Mouse (Mus musculus) kidney, postnatal 4 days (tissue): Measurements from ENCODE around the gene Noto.
"Not testable (repeated sequence)": the region's sequence is repeated elsewhere in the genome, so short reads cannot be mapped to it uniquely, and the experiment has no call there.

Experiments used
- DNase-seq, 2 experiments: peaks; one replicate each; pipeline ENCODE4 v3.0.0; 2021; ENCODE audit warnings: mixed read lengths in 2 of 2

Gene Noto

DNA sequence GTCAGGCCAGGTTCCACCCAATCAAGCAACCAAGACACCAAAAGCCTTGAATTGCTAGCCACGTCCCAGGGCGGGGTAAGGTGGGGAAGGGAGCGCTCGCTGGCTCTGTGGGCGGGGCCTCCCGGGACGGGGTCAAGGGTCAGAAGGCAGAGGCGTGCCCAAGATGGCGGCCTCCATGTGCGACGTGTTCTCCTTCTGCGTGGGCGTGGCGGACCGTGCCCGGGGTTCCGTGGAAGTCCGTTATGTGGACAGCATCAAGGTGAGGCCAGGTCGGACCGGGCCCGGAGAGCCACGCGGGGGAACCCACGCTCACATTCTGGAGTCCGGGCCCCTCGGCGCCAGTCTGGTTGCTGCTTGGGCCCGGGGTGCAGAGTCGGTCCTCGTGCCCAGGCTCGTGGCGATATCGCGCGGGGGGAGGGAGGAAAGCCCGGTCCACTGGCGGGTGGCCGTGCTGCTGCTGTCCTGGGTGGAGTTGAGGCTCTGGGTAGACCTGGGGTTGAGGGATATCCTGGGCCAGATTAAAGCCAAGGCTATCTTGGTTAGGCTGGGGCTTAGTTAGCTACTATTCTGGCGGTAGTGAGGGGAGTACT, 8.3 kb downstream of the Noto start, which contains the start of gene Smyd5:
Gene Smyd5, plus strand, starts transcription at position 148 of the 590 bp plus-strand sequence.
- peak; percentile 94 to 95 for DNase-seq

DNA sequence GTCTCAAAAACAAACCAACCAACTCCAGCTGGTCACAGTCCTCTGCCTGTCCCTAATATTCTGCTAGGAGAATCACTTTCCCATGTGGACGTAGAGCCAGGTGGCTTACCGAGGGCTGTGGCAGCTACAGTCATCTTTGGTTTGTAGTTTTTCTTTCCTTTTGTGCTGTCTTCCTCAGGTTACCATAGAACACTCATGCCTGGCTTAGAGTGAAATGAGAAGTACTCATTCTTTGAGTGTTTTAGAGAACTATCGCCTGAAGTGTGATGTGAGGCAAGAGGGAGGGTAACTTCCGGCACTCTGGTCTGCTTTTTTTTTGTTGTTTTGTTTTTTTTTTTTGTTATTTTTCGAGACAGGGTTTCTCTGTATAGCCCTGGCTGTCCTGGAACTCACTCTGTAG, 10.2 kb downstream of the Noto start:
- no peak for DNase-seq

DNA sequence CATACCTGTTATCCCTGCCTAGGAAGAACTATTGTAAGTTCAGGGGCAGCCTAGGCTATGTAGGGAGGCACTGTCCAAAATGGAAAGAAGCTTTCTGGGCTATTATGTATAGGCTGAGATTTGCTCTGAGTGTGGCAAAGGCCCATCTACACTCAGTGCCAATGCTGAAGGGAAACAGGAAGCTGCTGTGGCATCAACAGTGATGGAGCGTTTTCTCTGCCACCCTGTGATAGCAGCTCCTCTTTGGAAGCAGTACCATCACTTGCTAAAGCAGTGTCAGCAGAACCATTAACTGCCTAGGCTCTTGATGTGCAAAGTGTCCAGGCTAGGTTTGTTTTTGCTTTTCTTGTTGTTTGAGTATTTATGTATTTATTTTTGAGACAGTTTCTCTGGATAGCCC, 12.5 kb downstream of the Noto start:
- DNase-seq = no peak

DNA sequence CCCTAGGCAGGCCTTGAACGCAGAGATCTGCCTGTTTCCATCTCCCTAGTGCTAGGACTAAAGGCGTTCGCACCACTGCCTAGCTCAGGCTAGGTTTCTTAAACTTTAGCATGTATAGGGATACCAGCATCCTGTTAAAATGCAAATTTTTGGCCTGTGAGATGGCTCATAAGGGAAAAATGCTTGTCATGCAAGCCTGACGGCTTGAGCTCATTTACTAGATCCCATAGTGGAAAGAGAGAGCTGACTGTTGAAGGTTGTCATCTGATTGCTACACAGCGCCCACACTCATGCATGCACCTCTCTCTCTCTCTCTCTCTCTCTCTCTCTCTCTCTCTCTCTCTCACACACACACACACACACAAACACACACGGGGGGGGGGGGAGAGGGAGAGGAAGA, 12.9 kb downstream of the Noto start:
- no peak for DNase-seq

DNA sequence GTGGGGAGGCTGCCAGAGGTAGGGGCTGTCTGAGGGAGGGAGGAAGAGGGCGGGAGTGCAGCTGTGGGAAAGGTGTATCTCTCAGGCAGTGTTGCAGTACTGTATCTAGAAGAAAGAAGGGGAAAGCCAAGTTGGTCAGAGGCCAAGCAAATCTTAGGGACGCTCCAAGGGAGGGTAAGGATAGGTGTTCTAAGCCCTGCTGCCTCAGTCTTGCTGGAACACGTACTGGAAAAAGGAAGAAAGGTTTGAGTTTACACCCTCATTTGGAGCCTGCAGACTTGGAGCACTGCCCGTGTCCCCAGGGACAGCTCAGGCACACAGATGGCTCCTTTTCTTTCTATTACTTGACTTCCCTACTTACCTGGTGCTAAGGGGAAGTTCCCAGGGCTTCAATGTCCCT, 17.5 kb downstream of the Noto start:
- DNase-seq = no peak

DNA sequence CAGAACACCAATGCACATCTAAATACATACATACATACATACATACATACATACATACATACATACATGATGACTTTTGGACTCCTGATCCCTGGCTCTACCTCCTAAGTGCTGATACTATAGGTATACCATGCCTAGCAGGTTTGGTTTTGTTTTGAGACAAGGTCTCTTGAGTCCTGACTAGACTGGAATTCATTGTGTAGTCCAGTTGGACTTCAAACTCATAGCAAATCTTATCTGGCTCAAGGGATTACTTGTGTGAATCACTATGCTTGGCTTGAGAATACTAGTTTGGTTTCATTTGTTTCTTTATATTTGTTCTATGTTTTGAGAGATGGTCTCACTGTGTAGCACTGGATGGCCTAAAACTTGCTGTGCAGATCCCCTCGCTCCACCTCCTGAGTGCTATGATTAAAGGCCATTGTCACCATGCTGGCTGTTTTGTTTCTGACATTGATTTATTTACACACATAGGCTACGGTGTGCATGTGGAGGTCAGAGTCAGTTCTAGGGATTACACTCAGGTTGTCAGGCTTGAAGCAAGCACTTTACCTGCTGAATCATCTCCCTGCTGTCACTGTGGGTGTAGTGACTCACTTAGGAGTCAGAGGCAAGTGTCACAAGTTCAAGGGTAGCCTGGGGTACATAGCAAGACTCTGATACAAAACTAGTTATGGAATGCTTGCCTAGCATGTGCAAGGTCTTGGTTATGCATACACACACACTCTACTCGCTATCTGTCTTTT, 20.0 kb downstream of the Noto start:
- no peak for DNase-seq

DNA sequence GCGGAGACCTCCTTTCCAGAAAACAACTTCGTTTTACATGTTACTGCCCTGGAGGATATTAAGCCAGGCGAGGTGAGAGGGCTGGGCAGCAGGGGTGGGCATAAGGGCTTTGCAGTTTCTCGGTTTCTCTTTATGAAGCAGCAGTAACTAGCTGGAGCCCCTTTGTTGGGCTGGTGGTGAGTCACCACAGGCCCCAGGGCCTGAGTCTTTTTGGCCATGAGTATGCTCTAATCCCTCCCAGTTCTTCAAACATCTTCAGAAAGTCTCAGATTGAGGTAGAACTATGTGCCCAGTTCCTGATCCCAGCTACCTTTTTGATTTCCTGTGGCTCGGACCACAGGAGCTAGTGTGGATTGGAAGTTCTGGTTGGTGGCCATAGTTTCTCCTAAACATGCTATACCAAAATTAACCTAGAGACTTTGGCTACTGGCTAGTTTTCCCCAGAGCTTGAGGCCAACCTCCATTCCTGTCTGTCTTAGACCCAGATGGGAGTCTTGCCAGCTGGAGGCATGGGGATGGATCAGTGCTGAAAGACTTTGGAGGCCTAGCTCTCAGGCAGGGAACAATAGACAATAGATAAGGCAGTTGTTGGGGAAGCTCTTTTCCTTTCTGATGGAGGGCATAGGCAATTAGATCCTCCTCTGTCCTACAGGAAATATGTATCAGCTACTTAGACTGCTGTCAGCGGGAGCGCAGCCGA, 20.7 kb downstream of the Noto start:
- DNase-seq = no peak

DNA sequence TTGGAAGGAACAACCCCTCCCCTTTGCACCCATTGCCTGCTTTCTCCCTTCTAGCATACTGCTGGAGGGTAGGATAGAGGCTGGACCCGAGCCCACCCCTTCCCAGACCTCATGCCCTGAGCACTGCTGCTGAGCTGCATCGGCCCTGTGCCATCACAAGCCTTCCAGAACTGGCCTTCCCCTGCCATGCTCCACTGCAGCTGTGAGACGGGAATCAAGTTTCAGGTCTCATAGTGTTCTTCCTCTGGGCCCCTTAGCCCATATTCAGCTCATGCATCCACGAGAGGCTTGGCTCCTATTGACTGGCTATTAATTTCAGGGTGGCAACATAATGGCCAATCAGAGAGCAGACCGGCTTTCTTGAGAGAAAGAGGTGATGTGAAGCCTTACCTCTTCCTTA, 21.6 kb downstream of the Noto start:
- DNase-seq = peak; percentile 16 to 43

DNA sequence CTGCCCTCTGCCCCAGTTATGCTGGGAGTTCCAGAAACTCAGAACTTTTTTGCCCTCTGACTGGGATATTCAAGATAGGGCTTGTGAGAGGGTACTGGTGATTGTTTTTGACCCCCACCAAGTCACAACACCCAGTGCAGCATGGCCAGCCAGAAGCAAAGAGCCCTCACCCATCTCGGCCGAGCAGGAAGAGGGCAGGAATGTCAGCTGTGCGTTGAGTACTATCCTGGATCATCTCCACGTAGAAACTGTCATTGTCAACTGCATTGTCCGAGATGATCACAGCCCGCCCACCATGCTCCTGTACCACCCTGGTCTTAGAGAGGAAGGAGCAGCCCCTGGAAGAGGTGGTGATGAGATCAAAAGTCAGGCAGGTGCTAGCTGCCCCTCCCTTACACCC, 23.7 kb downstream of the Noto start:
- DNase-seq = no peak

DNA sequence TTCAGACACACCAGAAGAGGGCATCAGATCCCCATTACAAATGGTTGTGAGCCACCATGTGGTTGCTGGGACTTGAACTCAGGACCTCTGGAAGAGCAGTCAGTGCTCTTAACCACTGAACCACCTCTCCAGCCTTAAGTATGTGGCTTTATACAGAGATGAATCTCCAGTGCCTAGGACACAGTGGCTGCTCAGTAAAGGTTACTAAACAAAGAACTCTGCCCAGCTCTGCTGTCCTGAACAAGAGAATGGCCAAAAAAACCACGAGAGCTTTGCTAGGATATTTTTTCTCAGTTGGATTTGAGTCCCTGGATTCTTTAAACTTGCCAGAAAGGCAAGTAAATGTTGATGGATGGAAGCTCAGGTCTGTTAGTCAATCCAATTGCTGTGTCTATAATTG, 26.5 kb downstream of the Noto start:
- DNase-seq = not testable (repeated sequence)

DNA sequence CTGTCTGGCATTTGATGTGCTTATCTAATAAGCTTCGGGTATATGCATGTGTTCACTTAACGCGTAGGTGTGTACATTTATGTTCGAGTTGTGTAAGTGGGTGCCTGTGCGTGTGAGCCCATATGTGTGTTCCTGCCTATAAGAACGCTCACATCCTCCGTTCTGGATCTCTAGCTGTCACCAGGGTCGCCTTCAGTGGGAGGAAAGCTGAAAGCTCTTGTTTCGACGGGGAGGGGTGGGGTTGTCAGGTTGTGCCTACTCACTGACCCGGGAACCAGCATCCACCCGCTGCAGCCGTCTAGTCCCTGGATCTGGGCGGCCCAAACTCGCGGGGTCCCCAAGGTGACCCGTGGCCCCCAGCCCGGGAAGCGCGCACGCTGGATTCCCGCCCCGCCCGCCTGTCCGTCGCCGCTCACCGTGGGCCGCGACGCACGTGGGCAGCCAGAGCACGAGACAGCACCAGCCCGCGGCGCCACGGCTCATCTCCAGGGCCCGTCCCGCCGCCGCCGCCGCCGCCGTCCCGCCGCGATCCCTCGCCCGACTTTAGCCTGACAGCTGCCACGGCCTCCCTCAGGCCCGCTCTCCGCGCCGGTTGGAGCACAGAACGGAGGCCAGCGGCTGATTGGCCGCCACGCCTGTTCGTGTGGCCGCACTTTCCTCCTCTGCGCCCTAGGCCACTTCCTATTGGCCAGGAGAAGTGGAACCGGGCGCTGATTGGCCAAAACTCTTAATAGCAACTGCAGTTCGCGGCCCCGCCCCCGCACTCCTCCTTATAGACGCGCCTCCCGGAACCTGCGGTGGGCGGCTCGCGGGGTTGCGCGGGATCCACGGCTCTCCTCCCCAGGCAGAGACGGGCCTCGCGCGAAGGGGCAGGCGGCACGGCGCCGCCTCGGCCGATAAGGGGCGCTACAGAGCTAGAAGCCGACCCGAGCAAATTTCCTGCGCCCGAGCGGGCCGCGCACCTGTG, 27.3 kb downstream of the Noto start, which contains the start of gene Cct7:
Gene Cct7, plus strand, starts transcription at position 818 of the 967 bp plus-strand sequence.
- peak; percentile 99 to 100 for DNase-seq

DNA sequence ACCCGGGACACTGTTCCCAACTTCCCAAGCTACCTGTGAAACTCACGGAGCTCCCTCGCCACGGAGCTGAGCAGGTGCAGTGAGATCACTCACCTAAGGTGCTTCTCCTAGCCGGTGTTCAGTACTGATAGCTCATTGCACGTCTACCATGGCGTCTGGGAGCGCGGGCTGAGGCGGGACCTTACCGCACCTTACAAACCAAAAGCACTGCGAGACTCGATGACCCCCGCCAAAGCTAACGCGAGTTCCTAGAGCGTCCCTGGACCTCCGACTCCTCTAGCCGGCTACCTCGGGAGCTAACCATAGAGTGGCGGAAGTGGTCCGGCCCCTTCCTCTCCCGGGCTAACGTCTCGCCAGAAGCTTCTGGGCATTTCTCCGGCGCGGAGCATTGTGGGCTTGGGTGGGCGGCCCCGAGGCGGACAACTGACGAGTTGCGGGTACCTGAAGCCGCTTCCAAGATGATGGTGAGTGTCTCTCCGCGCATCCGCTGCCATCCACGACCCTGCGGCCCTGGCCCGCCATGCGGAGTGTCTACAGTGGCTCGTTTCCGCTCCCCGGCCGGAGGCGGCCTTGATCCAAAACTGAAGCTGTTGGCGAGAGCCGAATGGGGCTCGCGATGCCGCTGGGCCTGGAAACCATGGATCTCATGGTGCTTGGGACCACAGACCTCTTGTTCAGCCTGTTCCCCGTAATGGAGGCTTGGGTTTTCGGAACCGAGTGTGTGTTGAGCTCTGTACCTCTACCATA, 28.2 kb downstream of the Noto start, which contains the start of gene Pradc1:
Gene Pradc1, minus strand, starts transcription at position 307 of the 747 bp plus-strand sequence.
- DNase-seq = peak; percentile 98 to 99

DNA sequence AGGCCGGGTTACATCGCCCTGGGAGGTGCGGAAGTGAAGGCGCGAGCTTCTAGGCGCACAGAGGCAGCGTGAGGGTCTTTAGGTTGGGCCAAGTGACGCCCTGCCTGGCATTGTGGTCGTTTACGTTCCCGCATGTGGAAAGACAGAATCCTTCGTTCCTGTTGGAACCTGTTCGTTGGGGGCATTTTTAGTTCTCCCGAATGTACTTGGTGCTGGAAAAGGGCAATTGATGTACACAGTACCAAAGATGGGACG, 28.7 kb downstream of the Noto start:
- DNase-seq = no peak

DNA sequence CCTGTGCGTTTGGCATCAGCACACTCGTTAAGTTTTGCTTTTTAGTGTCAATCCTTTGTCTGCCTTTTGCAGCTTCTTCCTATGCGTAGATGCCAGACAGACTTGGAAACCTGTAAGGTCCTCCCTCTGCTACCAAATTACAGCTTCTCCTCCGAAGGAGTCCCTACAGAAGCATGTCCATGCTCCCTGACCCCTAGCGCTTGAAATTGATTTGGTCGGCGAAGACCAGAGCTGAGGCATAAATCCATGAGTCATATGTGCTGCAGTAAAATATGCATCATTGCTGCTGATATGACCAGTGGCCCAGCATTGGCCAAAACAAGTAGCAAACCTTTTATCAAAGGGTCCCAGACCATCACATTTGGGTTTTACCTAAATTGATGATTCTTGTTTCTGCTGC, 29.1 kb downstream of the Noto start:
- peak in 1 of 2 experiments; percentile 24 for DNase-seq

DNA sequence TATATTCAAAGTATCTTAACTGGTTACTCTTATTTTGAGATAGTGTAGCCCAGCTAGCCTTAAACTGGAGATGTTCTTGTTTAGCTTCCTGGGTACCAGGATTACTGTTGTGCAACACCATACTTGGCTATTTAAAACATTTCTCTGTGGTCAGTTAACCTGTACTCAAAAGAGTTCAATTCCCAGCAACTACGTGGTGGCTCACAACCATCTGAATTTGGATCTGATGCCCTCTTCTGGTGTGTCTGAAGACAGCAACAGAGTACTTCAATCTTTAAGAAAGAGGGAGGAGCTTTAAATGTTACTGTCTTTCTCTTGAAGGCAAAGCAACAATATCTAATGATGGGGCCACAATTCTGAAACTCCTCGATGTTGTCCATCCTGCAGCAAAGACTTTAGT, 35.9 kb downstream of the Noto start:
- DNase-seq = no peak

DNA sequence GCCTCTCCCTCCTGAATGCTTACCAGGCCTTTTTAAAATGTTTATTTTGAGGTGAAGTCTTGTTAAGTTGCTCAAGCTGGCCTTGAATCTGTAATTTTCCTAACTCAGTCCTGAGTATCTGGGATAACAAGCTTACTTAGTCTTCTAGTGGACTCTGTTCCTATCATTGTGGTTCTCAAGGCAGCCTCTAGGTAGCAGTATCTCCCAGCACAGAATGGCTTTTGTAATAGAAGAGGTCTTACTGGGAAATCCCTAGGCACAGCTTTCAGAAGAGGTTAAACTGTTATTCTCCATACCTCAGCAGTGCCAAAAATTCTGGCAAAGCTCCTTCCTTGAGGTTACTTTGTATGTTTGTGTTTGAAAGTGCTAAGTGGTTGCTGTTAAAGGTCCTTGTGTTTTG, 41.7 kb downstream of the Noto start:
- no peak for DNase-seq

DNA sequence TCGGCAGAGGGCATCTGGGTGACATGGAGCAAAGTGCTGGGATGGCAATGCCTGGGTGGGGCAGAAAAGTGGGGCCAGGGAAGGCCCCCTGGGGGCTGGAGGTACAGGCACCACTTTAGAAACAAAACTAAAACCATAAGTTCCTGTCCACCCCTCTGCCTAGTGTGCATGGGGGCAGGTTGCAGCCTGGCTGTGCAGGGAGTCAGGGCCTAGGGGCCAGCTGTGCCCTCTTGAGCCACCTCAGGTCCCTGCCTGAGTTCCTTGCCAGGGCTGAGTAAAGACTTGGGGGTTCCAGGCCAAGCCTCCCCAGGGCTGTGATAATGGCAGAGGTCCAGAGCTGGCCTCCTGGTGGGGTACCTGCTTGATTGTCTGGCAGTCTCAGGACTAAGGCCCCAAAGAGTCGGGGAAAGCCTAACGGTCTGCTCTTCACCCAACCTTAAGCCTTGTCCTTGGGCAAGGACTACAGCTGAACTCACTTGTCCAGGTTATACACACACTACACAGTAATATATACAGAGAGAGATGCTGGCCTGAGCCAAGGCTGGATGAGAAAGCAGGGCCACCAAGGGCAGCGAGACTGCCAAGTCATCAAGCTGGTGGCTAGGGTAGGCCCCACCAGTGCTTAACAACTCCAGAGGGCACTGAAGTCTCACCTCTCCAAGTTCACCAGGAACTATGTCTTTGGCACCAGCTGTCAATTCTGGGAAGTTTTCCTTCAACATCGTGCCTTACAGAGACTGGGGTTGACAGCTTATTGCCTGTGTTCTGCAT, 46.2 kb downstream of the Noto start:
- DNase-seq = no peak

DNA sequence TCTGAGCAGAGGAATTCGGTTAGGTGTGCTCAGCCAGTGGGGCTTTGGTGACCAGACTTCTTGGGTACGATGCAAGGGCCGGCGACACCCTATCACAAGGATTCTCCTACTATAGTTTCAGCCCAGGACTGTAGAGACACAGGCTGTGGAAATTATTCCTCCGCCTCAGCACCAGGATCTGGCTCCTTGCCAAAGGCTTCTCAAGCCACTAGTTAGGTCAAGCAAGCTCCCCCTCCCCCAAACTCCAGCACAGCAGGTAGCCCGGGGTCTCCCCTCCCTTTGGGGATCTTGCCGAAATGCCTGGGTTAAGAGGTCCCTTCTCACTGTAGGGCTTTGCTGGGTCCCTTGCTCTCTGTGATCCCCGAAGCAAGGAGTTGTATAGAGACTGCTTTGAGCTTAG, 48.3 kb downstream of the Noto start:
- DNase-seq = peak in 1 of 2 experiments; percentile 31

DNA sequence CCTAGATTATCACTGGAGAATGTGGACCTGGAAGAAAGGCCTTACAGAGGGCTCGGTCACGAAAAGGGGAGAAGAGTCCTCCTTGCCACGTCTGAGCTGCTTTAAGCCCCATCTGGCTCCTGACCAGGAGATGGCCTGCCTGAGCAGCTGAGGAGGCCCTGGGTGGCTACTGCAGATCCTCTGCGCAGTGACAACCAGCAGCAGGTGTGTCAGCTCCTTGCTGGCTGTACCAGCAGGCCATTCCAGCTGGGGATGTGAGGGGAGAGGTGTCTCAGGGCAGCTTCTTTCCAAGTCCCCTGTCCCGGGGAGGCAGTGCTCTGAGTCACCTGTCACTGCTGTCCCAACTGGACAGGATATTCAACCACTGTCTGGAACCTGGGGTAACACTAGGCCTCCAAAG, 48.9 kb downstream of the Noto start:
- no peak for DNase-seq

DNA sequence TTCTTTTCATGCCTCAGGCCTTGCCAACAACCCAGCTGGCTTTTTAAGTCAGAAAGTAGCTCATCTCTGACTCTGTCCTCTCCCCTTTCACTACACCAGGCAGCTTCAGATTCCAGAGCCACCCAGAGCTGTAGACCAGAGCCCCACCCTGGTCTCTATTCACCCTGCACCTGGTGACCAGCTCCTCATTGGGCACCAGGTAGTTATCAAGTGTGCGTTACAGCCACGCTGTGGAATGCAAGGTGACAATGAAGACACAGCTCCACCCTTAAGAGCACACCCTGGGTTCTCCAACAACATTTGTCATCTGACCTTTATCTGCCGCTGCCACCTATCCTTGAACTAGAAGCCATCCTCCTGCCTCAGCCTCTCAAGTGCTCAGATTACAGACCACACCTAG, 51.9 kb downstream of the Noto start:
- DNase-seq = no peak

DNA sequence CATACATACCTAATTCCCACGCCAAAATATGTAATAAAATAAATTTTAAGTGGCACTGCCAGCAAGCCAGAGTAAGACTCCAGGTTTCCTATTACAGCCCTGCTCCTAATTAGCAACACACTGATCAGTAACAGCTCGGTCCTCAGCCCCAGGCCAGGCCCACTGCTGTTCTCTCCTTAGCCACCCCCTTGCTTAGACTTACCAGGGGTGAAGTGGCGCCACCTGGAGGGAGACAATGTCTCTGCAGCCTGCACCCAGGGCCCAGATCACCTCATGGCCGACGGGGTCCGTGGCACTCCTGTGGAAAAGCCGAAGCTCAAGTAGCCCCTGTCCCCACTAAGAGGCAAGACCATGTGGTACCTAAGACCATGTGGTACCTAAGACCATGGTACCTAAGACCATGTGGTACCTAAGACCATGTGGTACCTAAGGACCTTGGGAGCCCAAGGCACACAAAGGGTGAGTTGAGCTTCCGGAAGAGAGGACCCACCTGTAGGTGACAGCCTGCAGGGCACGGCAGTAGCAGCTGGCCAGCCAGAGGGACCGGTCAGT, 53.8 kb downstream of the Noto start:
- DNase-seq = peak; percentile 60 to 67
